Mouse (Mus musculus) brain, embryonic 14.5 days (tissue): ENCODE data around the gene Tmem62.

ENCODE experiments used
- CTCF ChIP-seq: fragments of 200-500 bp; IDR thresholded peaks from 2 replicates; pipeline ENCODE4 v1.5.1; 2012; ENCODE audit warnings: inconsistent platforms, mild to moderate bottlenecking, moderate library complexity, borderline replicate concordance; ENCODE audit not compliant: insufficient read depth, insufficient read length; ENCODE audit errors: extremely low read depth
- POLR2A ChIP-seq: fragments of 200-500 bp; IDR thresholded peaks from 2 replicates; pipeline ENCODE4 v1.6.1; 2012; ENCODE audit warnings: mild to moderate bottlenecking, inconsistent platforms, borderline replicate concordance; ENCODE audit not compliant: poor library complexity, insufficient read depth, insufficient read length, severe bottlenecking; ENCODE audit errors: extremely low read depth

DNA sequence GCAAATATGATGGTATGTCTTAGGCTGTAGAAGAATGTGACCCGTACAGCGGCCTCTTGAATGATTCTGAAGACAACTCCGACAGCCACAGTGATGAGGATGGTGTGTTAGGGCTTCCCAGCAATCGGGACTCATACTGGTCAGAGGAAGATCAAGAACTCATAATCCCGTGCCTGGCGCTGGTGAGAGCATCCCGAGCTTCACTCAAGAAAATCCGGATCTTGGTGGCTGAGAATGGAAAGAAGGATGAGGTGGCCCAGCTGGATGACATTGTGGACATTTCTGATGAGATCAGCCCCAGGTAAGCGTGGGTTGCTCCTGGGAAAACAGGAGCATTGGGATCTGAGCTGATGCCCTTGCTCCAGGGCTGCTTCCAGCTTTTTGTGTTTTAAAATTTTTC, 35.9 kb downstream of the Tmem62 start:
- TF ChIP-seq CTCF (no peak), POLR2A (no peak)
